Mouse (Mus musculus): ENCODE results near the gene Ttc23.

DNA sequence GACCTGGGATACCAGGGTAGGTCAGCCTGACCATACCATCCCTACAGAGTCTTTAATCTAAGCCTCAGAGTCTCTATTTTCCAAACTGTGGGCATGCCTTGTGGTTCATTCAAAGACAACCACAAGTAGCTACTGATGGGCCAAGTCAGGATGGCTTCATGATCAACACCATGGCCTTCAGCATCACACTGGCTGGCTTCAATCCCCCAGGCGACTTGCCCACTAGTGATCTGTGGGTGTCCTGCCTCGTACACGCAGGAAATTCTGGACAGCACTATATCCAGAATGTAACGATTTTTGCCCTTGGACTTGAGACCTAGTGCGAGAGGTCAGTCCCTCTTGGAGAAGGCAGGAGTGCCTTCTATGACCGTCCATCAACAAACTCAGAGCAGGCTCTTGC is 153.3 kb downstream of the Ttc23 start:
- TF ChIP-seq CTCF (IDR thresholded peaks at IDR 0.05; ENCODE audit: low read depth, low read length) (no peak), GATA1 (IDR thresholded peaks at IDR 0.05; ENCODE audit: borderline replicate concordance, low read length) (no peak), TAL1 (conservative IDR thresholded peaks at IDR 0.05; ENCODE audit: low read depth, low read length) (no peak)

All from G1E (cell line).